Mouse (Mus musculus) spleen, adult 2 months (tissue): ENCODE results near the gene Adgrv1. TPM values are rescaled to one million over a fixed set of nuclear protein-coding genes. Genes with fewer than 3 reads are reported as not detected.

Experiments used
- DNase-seq, 2 experiments: peaks; one replicate each; pipeline versions ENCODE4 v3.0.0 to v3.0.0-alpha.2; 2012 to 2021; ENCODE audit warnings: low spot score in 2 of 2, low read depth in 1 of 2
- H3K27ac ChIP-seq: fragments of 200-500 bp; 2 replicates; pipeline ENCODE4 v1.5.1; 2012; ENCODE audit warnings: low read length, inconsistent platforms; ENCODE audit not compliant: insufficient read depth
- H3K27me3 ChIP-seq: fragments of 200-500 bp; 2 replicates; pipeline ENCODE4 v1.6.1; 2012; ENCODE audit warnings: mild to moderate bottlenecking, moderate library complexity, low read length, inconsistent platforms; ENCODE audit not compliant: control insufficient read depth, insufficient read depth
- H3K36me3 ChIP-seq: fragments of 200-500 bp; 2 replicates; pipeline ENCODE4 v1.6.1; 2012; ENCODE audit warnings: mild to moderate bottlenecking, low read length, inconsistent platforms; ENCODE audit not compliant: control insufficient read depth, insufficient read depth
- H3K4me1 ChIP-seq: fragments of 200-500 bp; 2 replicates; pipeline ENCODE4 v1.6.1; 2011; ENCODE audit warnings: inconsistent platforms; ENCODE audit not compliant: control insufficient read depth, insufficient read depth, insufficient read length
- H3K4me3 ChIP-seq: fragments of 200-500 bp; 2 replicates; pipeline ENCODE4 v1.5.1; 2011; ENCODE audit warnings: mild to moderate bottlenecking, inconsistent platforms; ENCODE audit not compliant: insufficient read depth, insufficient read length; ENCODE audit errors: extremely low read depth
- CTCF ChIP-seq: fragments of 200-500 bp; IDR thresholded peaks from 2 replicates; pipeline ENCODE4 v1.5.1; 2011; ENCODE audit warnings: mild to moderate bottlenecking, inconsistent platforms; ENCODE audit not compliant: insufficient read depth, insufficient read length, insufficient replicate concordance; ENCODE audit errors: extremely low read depth
- POLR2A ChIP-seq: fragments of 200-500 bp; IDR thresholded peaks from 2 replicates; pipeline ENCODE4 v1.6.1; 2011; ENCODE audit warnings: low read depth, low read length, inconsistent platforms
- WGBS: fragments of 180-500 bp; shearing (Covaris S2); methylation state at CpG from one replicate; pipeline ENCODE4 v1.1.7; 2018; 5-methylcytosine and 5-hydroxymethylcytosine counted together
- polyA plus RNA-seq: library from polyadenylated mRNA; depleted of rRNA; stranded (reverse); fragments of >200 nt; gene quantifications from 2 replicates; pipeline ENCODE4 v1.2.3, GENCODE M21; 2012

The Adgrv1 gene
- polyA plus RNA-seq, 1 experiment = 0.28 TPM

GRCm38 (mm10) chr13:81358766-81359165 lies 274.2 kb downstream of the Adgrv1 start:
- no peak for DNase-seq
- Histone ChIP-seq H3K4me1 (no peaks in the 10 kb centered on the region), H3K27ac (no peak overlapping the region), H3K36me3 (no peaks in the 10 kb centered on the region), H3K27me3 (no peaks in the 10 kb centered on the region), H3K4me3 (no peak overlapping the region)
- TF ChIP-seq CTCF (no peak), POLR2A (no peak)
- 73% methylated on average over 1 of the region's 1 CpGs for WGBS

GRCm38 (mm10) chr13:81358365-81358764 lies 274.6 kb downstream of the Adgrv1 start:
- DNase-seq = no peak
- WGBS = 85% methylated on average over 4 of the region's 4 CpGs
- H3K27ac ChIP-seq = no peak overlapping the region
- no peak overlapping the region for H3K4me3 ChIP-seq
- no peak for TF ChIP-seq POLR2A
- TF ChIP-seq CTCF = no peak
- H3K36me3 ChIP-seq = no peaks in the 10 kb centered on the region
- no peaks in the 10 kb centered on the region for H3K27me3 ChIP-seq
- no peaks in the 10 kb centered on the region for H3K4me1 ChIP-seq

- no peaks in the 10 kb centered on the region for H3K4me1 ChIP-seq
- TF ChIP-seq POLR2A = no peak
- no peak for TF ChIP-seq CTCF
- 97% methylated on average over 3 of the region's 3 CpGs for WGBS
- 0 out of 2 replicates have a peak, but pooled peaks cover 1% of the 10 kb centered on the region for H3K27me3 ChIP-seq
- no peak overlapping the region for H3K4me3 ChIP-seq
- no peak for DNase-seq
- H3K27ac ChIP-seq = no peak overlapping the region
- no peaks in the 10 kb centered on the region for H3K36me3 ChIP-seq
These were observed 275.7 kb downstream of the Adgrv1 start for GRCm38 (mm10) chr13:81357215-81357614.

- Histone ChIP-seq H3K27me3 (0 out of 2 replicates have a peak, but pooled peaks cover 1% of the 10 kb centered on the region), H3K4me3 (no peak overlapping the region), H3K27ac (no peak overlapping the region), H3K4me1 (no peaks in the 10 kb centered on the region), H3K36me3 (no peaks in the 10 kb centered on the region)
- WGBS = 90% methylated on average over 5 of the region's 5 CpGs
- TF ChIP-seq CTCF (no peak), POLR2A (no peak)
- DNase-seq = no peak
These were observed 278.4 kb downstream of the Adgrv1 start for GRCm38 (mm10) chr13:81354587-81354986.

- 0 out of 2 replicates have a peak, but pooled peaks cover 1% of the 10 kb centered on the region for H3K27me3 ChIP-seq
- H3K27ac ChIP-seq = no peak overlapping the region
- no peak for TF ChIP-seq POLR2A
- no peak for TF ChIP-seq CTCF
- no peak overlapping the region for H3K4me3 ChIP-seq
- no peak for DNase-seq
- no peaks in the 10 kb centered on the region for H3K4me1 ChIP-seq
- 5% methylated on average over 11 of the region's 11 CpGs for WGBS
- H3K36me3 ChIP-seq = no peaks in the 10 kb centered on the region
These were observed 280.7 kb downstream of the Adgrv1 start for GRCm38 (mm10) chr13:81352296-81352695.

- Histone ChIP-seq H3K4me1 (no peaks in the 10 kb centered on the region), H3K27me3 (0 out of 2 replicates have a peak, but pooled peaks cover 1% of the 10 kb centered on the region), H3K27ac (peak overlapping the region; percentile 37; the same call in 1 of the 2 replicates), H3K36me3 (no peaks in the 10 kb centered on the region), H3K4me3 (peak overlapping the region; percentile 27; the same call in 1 of the 2 replicates)
- TF ChIP-seq POLR2A (no peak), CTCF (no peak)
- no peak for DNase-seq
- WGBS = 4% methylated on average over 14 of the region's 14 CpGs
These were observed 281.3 kb downstream of the Adgrv1 start for GRCm38 (mm10) chr13:81351462-81352155.

GRCm38 (mm10) chr13:81347261-81347980 lies 285.5 kb downstream of the Adgrv1 start:
- Histone ChIP-seq H3K4me1 (no peaks in the 10 kb centered on the region), H3K36me3 (no peaks in the 10 kb centered on the region), H3K27ac (no peak overlapping the region), H3K4me3 (no peak overlapping the region), H3K27me3 (0 out of 2 replicates have a peak, but pooled peaks cover 1% of the 10 kb centered on the region)
- DNase-seq = no peak
- 32% methylated on average over 15 of the region's 15 CpGs for WGBS
- no peak for TF ChIP-seq POLR2A
